Mouse (Mus musculus): Measurements from ENCODE around the gene Zan. TPM values are rescaled to one million over a fixed set of nuclear protein-coding genes. Genes with fewer than 3 reads are reported as not detected.

Gene Zan
- total and polyA plus RNA-seq, 3 experiments = 0.15 TPM; not detected in 2

DNA sequence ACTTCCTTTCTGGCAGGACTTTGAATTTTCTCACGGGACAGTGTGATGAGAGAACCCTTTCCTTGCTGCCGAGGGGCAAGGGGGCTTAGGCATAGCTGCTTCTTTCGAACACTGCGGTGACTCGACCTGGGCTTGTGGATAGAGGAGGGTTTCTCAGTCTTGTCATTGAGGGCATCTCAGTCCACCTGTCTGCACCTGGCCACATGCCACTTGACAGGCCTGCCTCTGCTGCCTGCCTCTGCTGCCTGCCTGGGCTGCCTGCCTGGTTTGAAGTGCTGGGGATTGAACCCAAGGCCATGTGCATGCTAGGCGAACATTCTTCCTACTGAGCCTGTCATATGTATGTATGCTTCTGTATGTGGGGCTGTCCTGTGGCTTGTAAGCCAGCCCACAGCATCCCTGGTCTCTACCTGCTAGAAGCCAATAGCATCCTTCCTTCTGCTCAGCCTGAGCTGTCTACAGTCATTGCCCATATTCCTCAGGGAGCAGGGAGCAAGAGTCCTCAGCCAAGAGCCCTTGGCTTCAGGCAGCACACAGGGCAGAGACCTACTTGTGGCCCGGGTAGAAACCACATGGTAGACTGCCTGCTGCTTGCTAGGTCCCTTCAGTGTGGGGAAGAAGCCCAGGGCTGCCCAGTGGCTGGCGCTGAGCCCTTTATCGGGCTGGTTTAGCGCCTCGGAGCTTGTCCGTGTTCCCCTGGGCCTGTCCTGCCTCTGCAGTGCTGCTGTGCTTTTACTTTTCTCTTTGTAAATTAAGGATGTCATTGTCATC, 37.3 kb upstream of the Zan start:
- H3K36me3 ChIP-seq (ENCODE audit: control insufficient read depth in 1 of 2, insufficient read depth in 2 of 2, low read length in 2 of 2) = peaks cover 0 to 7% of the 10 kb centered on the region in 2 experiments; a peak in 2 of 4 replicates
- H3K27ac ChIP-seq (ENCODE audit: control insufficient read depth, low read depth, low read length) = no peak overlapping the region
- peaks cover 2 to 16% of the 10 kb centered on the region in 2 experiments for H3K4me1 ChIP-seq (ENCODE audit: control insufficient read depth in 1 of 2, insufficient read depth in 2 of 2, low read length in 2 of 2)

GRCm38 (mm10) chr5:137512847-137513794, 36.3 kb upstream of the Zan start:
- Histone ChIP-seq H3K4me1 (ENCODE audit: control insufficient read depth in 1 of 2, insufficient read depth in 2 of 2, low read length in 2 of 2) (peaks cover 2 to 16% of the 10 kb centered on the region in 2 experiments), H3K79me2 (ENCODE audit: control insufficient read depth, insufficient read depth, low read length, poor library complexity) (peaks cover 48% of the 10 kb centered on the region), H3K9ac (ENCODE audit: control insufficient read depth, low read depth, low read length, poor library complexity, severe bottlenecking) (no peak overlapping the region), H3K9me3 (replicated peaks; ENCODE audit: insufficient read depth, low read length) (no peaks in the 10 kb centered on the region), H3K27ac (ENCODE audit: control insufficient read depth, low read depth, low read length) (no peak overlapping the region), H3K4me3 (ENCODE audit: control insufficient read depth in 1 of 2, insufficient read depth in 1 of 2, low read depth in 2 of 2, low read length in 2 of 2) (no peak overlapping the region), H3K36me3 (ENCODE audit: control insufficient read depth in 1 of 2, insufficient read depth in 2 of 2, low read length in 2 of 2) (peaks cover 0 to 7% of the 10 kb centered on the region in 2 experiments; a peak in 2 of 4 replicates), H3K27me3 (ENCODE audit: control insufficient read depth in 1 of 2, insufficient read depth in 2 of 2, low read length in 2 of 2) (no peaks in the 10 kb centered on the region)
- DNase-seq (ENCODE audit: low read depth, low spot score) = no peak
- peak; percentile 49 to 77 (median 63) for TF ChIP-seq CTCF (IDR thresholded peaks at IDR 0.05 in 2 of 3, conservative IDR thresholded peaks at IDR 0.05 in 1 of 3; ENCODE audit: control insufficient read depth in 1 of 3, insufficient read depth in 1 of 3, low read depth in 2 of 3, low read length in 3 of 3, poor library complexity in 1 of 3, severe bottlenecking in 1 of 3)
- no peak for TF ChIP-seq NRF1 (IDR thresholded peaks at IDR 0.05; ENCODE audit: insufficient read depth, low read depth, low read length, poor library complexity, severe bottlenecking)
- no peak for TF ChIP-seq MAFK (IDR thresholded peaks at IDR 0.05; ENCODE audit: borderline replicate concordance, low read depth, low read length)
- peak; percentile 54 for TF ChIP-seq SMC3 (IDR thresholded peaks at IDR 0.05; ENCODE audit: low read depth, low read length)
- TF ChIP-seq RAD21 (IDR thresholded peaks at IDR 0.05; ENCODE audit: low read depth, low read length) = peak; percentile 33
- TF ChIP-seq ZMIZ1 (IDR thresholded peaks at IDR 0.05; ENCODE audit: low read depth, low read length) = no peak

More for the DNA sequence above, 37.3 kb upstream of the Zan start:
- no peak overlapping the region for H3K4me3 ChIP-seq (ENCODE audit: control insufficient read depth in 1 of 2, insufficient read depth in 1 of 2, low read depth in 2 of 2, low read length in 2 of 2)
- peaks cover 48% of the 10 kb centered on the region for H3K79me2 ChIP-seq (ENCODE audit: control insufficient read depth, insufficient read depth, low read length, poor library complexity)
- H3K9ac ChIP-seq (ENCODE audit: control insufficient read depth, low read depth, low read length, poor library complexity, severe bottlenecking) = no peak overlapping the region
- no peaks in the 10 kb centered on the region for H3K9me3 ChIP-seq (replicated peaks; ENCODE audit: insufficient read depth, low read length)
- no peaks in the 10 kb centered on the region for H3K27me3 ChIP-seq (ENCODE audit: control insufficient read depth in 1 of 2, insufficient read depth in 2 of 2, low read length in 2 of 2)
- TF ChIP-seq UBTF (IDR thresholded peaks at IDR 0.05; ENCODE audit: borderline replicate concordance, insufficient read depth, low read depth, low read length) (no peak), RAD21 (IDR thresholded peaks at IDR 0.05; ENCODE audit: low read depth, low read length) (no peak), KAT2A (conservative IDR thresholded peaks at IDR 0.05; ENCODE audit: low read depth, low read length) (no peak), TCF12 (IDR thresholded peaks at IDR 0.05; ENCODE audit: low read depth, low read length) (no peak), TAL1 (IDR thresholded peaks at IDR 0.05; ENCODE audit: low read length) (no peak), TBP (IDR thresholded peaks at IDR 0.05; ENCODE audit: low read depth, low read length) (no peak), JUND (IDR thresholded peaks at IDR 0.05; ENCODE audit: low read depth, low read length) (no peak), POLR2AphosphoS5 (IDR thresholded peaks at IDR 0.05; ENCODE audit: borderline replicate concordance, low read depth, low read length) (no peak), MYB (IDR thresholded peaks at IDR 0.05; ENCODE audit: low read depth, low read length) (no peak), MXI1 (IDR thresholded peaks at IDR 0.05; ENCODE audit: low read depth, low read length) (no peak), CHD2 (IDR thresholded peaks at IDR 0.05; ENCODE audit: low read length) (no peak), BHLHE40 (IDR thresholded peaks at IDR 0.05; ENCODE audit: borderline replicate concordance, low read depth, low read length) (no peak), ZKSCAN1 (IDR thresholded peaks at IDR 0.05; ENCODE audit: low read depth, low read length) (no peak), ETS1 (IDR thresholded peaks at IDR 0.05; ENCODE audit: low read depth, low read length) (no peak), MYC (IDR thresholded peaks at IDR 0.05; ENCODE audit: low read depth, low read length) (no peak), ZNF384 (IDR thresholded peaks at IDR 0.05; ENCODE audit: low read depth, low read length) (no peak), RCOR1 (IDR thresholded peaks at IDR 0.05; ENCODE audit: low read depth, low read length) (no peak), USF1 (IDR thresholded peaks at IDR 0.05; ENCODE audit: low read depth, low read length) (no peak)
- no peak for DNase-seq (ENCODE audit: low read depth, low spot score)
